Mouse (Mus musculus) gonadal fat pad, adult 2 months (tissue): ENCODE data around the gene Dpep2nb. TPM values are rescaled to one million over a fixed set of nuclear protein-coding genes. Genes with fewer than 3 reads are reported as not detected.
"Not testable (repeated sequence)": the region's sequence is repeated elsewhere in the genome, so short reads cannot be mapped to it uniquely, and the experiment has no call there.

ENCODE experiments used
- DNase-seq: peaks from one replicate; pipeline ENCODE4 v3.0.0-alpha.2; 2012; ENCODE audit warnings: low read depth
- polyA plus RNA-seq: library from polyadenylated mRNA; depleted of rRNA; stranded (reverse); fragments of >200 nt; gene quantifications from 2 replicates; pipeline ENCODE4 v1.2.3, GENCODE M21; 2012

The Dpep2nb gene
- polyA plus RNA-seq, 1 experiment: not detected

GRCm38 (mm10) chr8:106007135-106007534, 1.4 kb upstream of the Dpep2nb start:
- DNase-seq: no peak

- DNase-seq: no peak
Measured at GRCm38 (mm10) chr8:106006413-106006812, 638 bp upstream of the Dpep2nb start.

DNA sequence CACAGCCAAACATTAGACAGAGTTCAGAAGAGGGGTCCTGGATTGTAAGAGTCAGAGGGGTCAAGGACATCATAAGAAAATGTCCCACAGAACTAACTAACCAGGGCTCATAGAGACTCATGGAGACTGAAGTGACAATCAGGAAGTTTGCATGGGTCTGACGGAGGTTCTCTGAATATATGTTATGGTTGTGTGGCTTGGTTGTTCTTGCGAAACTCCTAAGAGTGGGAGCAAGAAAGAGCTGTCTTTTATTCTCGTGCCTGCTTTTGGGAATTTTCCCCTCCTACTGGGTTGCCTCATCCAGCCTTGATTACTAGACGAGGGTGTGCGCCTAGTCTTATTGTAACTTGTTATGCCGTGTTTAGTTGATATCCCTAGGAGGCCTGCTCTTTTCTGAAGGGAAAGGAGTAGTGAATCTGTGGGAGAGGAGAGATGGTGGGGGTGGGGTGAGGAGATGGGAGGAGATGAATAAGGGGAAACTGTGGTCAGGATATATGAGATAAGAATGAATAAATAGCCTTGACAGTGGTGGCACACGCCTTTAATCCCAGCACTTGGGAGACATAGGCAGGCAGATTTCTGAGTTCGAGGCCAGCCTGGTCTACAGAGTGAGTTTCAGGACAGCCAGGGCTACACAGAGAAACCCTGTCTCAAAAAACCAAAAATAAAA, 1.1 kb downstream of the Dpep2nb start:
- no peak for DNase-seq

DNA sequence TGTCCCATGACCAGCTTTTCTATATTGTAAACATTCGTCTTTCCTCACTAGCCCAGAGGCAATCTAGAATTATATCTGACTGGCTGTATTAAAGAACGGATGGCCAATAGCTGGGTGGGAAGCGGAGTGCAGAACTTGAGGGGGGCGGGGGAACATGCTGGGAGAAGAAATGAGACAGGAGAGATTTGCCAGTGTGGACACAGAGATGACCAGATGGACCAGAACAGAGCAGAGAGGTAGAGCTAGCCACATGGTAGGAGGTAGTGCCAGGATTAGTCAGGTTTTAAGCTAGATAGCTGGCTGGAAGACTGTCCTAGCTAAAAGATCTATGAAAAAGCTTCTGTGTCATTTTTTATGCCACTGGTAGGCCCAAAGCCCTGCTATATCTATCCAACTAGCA, 3.9 kb downstream of the Dpep2nb start:
- DNase-seq: no peak

DNA sequence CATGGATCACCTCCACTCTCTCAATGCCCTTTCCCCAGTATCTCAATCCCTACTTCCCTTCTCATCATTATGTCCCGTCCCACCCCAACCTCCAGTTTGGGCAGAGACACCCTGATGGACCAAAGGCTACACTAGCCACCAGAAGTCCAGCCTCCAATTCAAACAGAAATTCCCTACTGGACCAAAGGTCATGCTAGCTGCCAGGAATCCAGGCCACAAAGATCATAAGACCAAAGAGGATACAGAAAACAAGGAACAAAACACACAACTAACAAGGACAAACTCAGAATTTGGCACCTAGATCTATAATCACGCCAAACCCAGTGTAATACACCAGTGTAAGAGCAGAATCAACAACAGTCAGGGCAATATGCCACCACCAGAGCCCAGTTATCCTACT, 6.8 kb downstream of the Dpep2nb start:
- no peak for DNase-seq

DNA sequence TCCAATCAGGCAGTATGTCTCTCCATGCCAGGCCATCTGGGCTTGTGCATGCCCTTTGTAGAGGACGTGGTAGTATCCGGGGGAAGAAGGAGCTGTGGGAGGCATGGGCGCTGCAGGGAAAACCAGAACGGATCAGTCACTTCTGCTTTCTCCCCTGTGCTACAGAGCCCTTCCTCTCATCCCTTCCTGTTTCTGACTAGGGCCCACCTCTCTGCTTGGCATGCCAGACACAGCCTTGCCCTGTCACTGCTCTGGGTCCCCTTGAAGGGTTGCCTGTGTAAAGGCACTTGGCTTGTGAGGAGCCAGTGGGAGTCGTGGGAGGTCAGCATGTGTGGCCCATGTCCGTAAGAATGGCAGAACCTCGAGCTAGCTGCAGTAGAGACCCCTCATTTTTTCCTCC, 9.4 kb downstream of the Dpep2nb start:
- DNase-seq: no peak

GRCm38 (mm10) chr8:105993226-105993625, 12.5 kb downstream of the Dpep2nb start:
- DNase-seq: no peak

- DNase-seq: no peak
Measured at GRCm38 (mm10) chr8:105992499-105992898, 13.3 kb downstream of the Dpep2nb start.

- DNase-seq: no peak
Measured at GRCm38 (mm10) chr8:105991546-105991945, 14.2 kb downstream of the Dpep2nb start.

- DNase-seq: no peak
Measured at GRCm38 (mm10) chr8:105990856-105991387, 14.9 kb downstream of the Dpep2nb start, which contains the start of gene Dus2. Gene Dus2 (plus strand): TSS chr8:105991337.

GRCm38 (mm10) chr8:105988546-105988945, 17.2 kb downstream of the Dpep2nb start:
- DNase-seq: no peak

DNA sequence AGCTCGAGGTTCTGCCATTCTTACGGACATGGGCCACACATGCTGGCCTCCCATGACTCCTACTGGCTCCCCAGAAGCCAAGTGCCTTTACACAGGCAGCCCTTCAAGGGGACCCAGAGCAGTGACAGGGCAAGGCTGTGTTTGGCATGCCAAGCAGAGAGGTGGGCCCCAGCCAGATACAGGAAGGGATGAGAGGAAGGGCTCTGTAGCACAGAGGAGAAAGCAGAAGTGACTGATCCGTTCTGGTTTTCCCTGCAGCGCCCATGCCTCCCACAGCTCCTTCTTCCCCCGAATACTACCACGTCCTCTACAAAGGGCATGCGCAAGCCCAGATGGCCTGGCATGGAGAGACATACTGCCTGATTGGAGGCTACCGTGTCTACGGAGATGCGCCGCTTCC, 22.4 kb downstream of the Dpep2nb start:
- DNase-seq: not testable (repeated sequence)

GRCm38 (mm10) chr8:105981146-105981545, 24.6 kb downstream of the Dpep2nb start:
- DNase-seq: no peak

DNA sequence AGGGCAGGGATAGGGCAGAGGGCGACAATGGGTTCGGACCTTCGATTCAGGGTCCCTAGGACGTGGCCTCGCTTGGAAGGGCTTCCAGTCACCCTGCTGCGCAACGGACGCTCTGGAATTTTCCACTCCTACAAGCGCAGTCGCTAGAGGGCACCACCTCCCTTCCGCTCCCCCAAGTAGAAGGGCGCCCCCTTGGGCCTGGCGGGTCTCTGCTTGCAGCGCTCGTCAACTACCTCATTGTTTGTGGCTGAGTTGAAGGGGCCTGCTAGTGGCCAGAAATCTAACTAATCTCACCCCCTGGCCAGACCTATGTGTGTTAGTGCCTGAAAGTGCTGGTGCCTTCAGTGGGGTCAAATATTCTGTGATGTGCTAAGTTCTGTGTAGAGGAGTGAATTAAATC, 26.4 kb downstream of the Dpep2nb start, which contains the start of gene Dpep3:
TSS of gene Dpep3 (minus strand) at position 105 of the 400 bp plus-strand sequence.
- no peak for DNase-seq

GRCm38 (mm10) chr8:105975363-105975762, 30.4 kb downstream of the Dpep2nb start:
- DNase-seq: no peak

DNA sequence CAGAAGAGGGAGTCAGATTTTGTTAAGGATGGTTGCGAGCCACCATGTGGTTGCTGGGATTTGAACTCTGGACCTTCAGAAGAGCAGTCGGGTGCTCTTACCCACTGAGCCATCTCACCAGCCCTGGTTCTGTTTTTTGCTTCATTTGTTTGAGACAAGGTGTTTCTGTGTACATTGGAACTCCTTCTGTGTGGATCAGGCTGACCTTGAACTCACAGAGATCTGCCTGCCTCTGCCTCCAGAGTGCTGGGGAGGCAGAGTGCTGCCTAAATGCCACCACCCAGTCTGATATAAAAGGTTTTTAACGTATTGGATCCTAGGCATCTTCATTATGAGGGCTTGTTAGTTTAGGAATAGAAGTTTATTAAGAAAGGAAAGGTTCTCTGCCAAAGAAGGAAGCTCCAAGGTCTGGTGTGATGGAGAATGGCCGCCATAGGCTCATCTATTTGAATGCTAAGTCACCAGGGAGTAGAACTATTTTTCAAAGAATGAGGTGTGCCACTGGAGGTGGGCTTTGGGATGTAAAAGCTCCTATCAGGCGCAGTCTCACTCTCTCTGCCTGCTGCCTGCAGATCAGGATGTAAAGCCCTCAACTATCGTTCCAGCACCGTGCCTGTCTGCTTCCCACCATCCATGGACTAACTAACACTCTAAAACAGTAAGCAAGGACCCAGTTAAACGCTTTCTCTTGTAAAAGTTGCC, 34.6 kb downstream of the Dpep2nb start:
- DNase-seq: no peak

DNA sequence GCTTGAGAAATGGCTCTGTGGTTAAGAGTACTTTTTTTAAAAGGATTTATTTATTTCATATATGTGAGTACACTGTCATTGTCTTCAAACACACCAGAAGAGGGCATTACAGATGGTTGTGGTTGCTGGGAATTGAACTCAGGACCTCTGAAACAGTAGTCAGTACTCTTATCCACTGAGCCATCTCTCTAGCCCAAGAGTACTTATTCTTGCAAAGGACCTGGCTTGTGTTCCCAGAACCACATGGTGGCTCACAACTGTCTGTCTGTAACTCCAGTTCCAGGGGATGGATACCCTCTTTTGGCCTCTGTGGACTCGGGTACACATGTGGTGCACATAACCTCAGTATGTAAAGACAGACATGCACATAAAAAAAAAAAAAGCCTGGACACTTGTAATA, 36.4 kb downstream of the Dpep2nb start:
- DNase-seq: no peak

- no peak for DNase-seq
Measured at GRCm38 (mm10) chr8:105966692-105967311, 39.0 kb downstream of the Dpep2nb start.

DNA sequence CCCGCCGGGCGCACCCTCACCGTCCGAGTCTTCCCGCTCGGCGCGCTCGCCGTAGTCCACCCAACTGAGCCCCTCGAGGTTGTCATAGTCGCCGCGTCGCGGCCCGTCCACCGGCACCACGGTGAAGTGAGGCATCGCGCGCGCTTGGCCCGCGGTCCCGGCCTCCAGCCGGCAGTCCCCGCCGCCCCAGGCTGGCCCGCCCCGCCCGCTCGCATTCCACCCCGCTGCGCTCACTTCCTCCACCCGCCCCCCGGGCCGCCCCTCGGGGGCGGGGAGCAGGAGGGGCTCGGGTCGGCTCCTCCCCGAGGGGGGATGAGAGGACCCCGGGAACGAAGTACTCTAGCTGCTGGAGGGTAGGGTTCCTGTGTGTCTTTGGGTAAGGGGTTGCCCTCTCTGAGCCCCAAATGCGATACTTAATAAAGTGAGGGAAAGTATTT, 39.9 kb downstream of the Dpep2nb start, which contains the start of gene Slc12a4:
TSS of gene Slc12a4 (minus strand) at position 193 of the 437 bp plus-strand sequence.
- no peak for DNase-seq

- DNase-seq: no peak
Measured at GRCm38 (mm10) chr8:105965266-105965904, 40.4 kb downstream of the Dpep2nb start.

- no peak for DNase-seq
Measured at GRCm38 (mm10) chr8:105964506-105965265, 41.1 kb downstream of the Dpep2nb start.
